Mouse (Mus musculus): ENCODE data around the gene Nav3. TPM values are rescaled to one million over a fixed set of nuclear protein-coding genes. Genes with fewer than 3 reads are reported as not detected.
"Not testable (repeated sequence)": the region's sequence is repeated elsewhere in the genome, so short reads cannot be mapped to it uniquely, and the experiment has no call there.

The Nav3 gene
- polyA plus RNA-seq, 1 experiment, result 34.8 TPM

DNA sequence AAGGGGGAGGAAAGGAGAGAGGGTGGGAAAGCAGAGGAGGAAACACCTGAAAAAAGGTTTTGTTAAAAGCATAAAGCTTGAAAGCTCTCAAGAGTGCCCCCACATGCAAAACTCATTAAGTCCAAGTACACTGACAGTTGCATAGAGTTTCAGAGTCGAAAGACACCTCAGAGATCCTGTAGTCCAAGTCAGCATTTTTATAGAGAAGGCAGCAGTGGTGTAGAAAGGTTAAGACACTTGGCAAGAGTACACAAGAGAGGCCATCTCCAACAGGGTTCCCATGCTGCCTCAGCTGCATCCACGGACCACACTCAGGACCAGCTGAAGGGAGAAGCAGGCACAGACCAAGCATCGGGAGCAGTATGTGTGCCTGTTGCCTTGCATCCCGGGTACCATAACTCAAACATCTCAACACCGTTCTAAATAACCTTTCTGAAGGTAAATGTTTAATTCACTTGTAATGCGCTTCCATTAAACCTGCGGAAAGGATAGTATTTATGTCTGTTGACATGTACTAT lies 421.4 kb downstream of the Nav3 start:
- no peak for TF ChIP-seq POLR2A (IDR thresholded peaks at IDR 0.05; ENCODE audit: borderline replicate concordance, extremely low read depth, insufficient read depth, insufficient read length, poor library complexity, severe bottlenecking)
- TF ChIP-seq CTCF (IDR thresholded peaks at IDR 0.05; ENCODE audit: borderline replicate concordance, extremely low read depth, insufficient read depth, insufficient read length), result no peak
- DNase-seq (ENCODE audit: low read depth), result no peak

DNA sequence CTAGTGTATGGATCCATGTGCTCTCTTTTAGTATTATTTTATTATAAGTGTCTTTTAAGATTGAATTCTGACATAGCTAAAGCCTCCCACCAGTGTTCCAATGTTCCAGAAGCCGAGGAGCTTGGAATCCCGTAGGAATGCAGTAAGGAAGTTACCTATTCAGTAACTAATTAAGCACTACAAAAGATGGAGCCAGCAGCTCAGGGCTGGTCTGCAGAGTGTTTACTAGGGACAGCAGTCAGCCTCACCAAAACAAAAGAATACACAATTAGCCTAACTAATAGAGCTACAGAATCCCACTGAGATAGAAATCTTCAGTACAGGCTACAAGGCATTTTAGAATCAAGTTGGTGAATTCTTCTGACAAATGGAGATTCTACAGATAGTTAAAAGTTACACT lies 431.1 kb downstream of the Nav3 start:
- DNase-seq (ENCODE audit: low read depth), result not testable (repeated sequence)

DNA sequence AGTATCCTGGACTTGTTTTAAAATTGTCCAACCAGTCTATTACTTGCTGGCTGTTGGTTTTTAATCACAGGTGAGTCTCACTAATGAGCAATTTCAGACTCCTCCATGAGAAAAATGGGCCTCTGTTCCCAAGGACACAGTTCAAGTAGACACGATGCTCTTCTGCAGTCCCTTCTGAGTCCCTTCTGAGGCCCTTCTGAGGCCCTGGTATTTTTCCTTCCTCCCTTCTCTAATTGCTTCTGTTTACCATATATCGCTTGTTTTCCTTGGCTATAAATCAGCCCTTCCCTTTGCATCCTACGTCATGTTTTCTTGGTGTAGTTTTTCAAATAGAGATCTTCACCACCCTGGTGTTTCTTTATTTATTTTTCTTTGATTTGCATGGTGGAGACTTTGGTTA lies 433.9 kb downstream of the Nav3 start:
- DNase-seq (ENCODE audit: low read depth), result no peak
- TF ChIP-seq POLR2A (IDR thresholded peaks at IDR 0.05; ENCODE audit: borderline replicate concordance, extremely low read depth, insufficient read depth, insufficient read length, poor library complexity, severe bottlenecking), result no peak
- TF ChIP-seq CTCF (IDR thresholded peaks at IDR 0.05; ENCODE audit: borderline replicate concordance, extremely low read depth, insufficient read depth, insufficient read length), result no peak

- DNase-seq (ENCODE audit: low read depth), result no peak
- no peak for TF ChIP-seq POLR2A (IDR thresholded peaks at IDR 0.05; ENCODE audit: borderline replicate concordance, extremely low read depth, insufficient read depth, insufficient read length, poor library complexity, severe bottlenecking)
- TF ChIP-seq CTCF (IDR thresholded peaks at IDR 0.05; ENCODE audit: borderline replicate concordance, extremely low read depth, insufficient read depth, insufficient read length), result no peak
Measured at GRCm38 (mm10) chr10:110019266-110019866, 436.6 kb downstream of the Nav3 start.

- DNase-seq (ENCODE audit: low read depth), result not testable (repeated sequence)
Measured at GRCm38 (mm10) chr10:110001328-110001727, 454.7 kb downstream of the Nav3 start.

DNA sequence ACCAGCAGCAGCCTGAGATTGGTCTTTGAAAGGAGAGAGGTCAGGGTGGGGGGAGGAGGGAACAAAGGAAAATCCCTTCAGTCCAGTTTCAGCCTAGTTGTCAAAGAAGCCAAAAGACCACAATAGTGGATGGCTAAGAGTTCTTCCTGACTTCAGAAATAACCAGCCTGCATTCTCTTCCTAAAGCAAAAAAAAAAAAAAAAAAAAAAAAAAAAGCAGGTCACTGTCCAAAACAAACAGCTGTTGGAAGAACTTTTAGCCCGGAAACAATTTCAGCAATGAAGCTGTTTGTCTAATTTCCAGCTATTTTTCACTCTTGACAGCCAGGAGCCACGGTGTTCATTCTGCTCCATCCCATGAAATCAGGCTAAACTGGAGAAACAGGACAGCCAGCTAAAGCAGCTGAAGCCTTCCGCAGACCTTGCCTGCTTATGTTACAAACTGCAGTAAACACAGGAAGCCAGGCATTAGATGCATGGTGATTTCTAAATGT lies 455.2 kb downstream of the Nav3 start:
- DNase-seq (ENCODE audit: low read depth), result no peak
- TF ChIP-seq POLR2A (IDR thresholded peaks at IDR 0.05; ENCODE audit: borderline replicate concordance, extremely low read depth, insufficient read depth, insufficient read length, poor library complexity, severe bottlenecking), result no peak
- no peak for TF ChIP-seq CTCF (IDR thresholded peaks at IDR 0.05; ENCODE audit: borderline replicate concordance, extremely low read depth, insufficient read depth, insufficient read length)

GRCm38 (mm10) chr10:109999904-110000303 lies 456.1 kb downstream of the Nav3 start:
- DNase-seq (ENCODE audit: low read depth), result no peak
- TF ChIP-seq POLR2A (IDR thresholded peaks at IDR 0.05; ENCODE audit: borderline replicate concordance, extremely low read depth, insufficient read depth, insufficient read length, poor library complexity, severe bottlenecking), result no peak
- TF ChIP-seq CTCF (IDR thresholded peaks at IDR 0.05; ENCODE audit: borderline replicate concordance, extremely low read depth, insufficient read depth, insufficient read length), result no peak

- TF ChIP-seq CTCF (IDR thresholded peaks at IDR 0.05; ENCODE audit: borderline replicate concordance, extremely low read depth, insufficient read depth, insufficient read length) (no peak), POLR2A (IDR thresholded peaks at IDR 0.05; ENCODE audit: borderline replicate concordance, extremely low read depth, insufficient read depth, insufficient read length, poor library complexity, severe bottlenecking) (no peak)
- DNase-seq (ENCODE audit: low read depth), result peak; percentile 4
Measured at GRCm38 (mm10) chr10:109994302-109994701, 461.7 kb downstream of the Nav3 start.

DNA sequence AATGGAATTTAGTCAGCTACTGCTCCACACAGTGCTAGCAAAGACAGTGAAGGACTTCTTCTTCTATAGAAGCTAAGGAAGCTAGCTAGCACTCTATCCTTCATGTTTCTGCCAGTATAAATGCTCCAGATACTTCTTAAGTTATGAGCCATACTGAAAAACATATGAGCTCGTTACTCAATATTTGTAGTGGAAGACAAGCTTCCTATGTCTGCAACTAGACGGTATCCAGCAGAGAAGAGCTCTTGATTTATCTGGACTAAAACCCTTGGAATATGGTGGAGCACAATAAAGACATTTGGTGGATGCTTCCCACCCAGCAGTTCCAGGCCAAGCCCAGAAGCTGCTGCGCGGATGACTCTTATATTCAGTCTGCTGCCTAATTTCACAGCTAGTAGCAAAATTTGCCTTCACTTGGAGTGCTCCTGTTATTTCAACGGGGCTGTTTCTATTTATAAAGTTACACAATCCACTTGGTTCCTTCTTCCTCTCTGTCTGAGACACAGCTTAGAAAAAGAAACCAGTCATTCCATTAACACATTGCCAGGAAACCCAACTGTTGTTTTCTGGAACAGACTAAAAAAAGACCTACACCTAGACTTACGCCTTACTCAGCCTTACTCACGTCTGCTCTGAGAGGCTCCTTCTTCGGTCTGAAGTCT lies 470.0 kb downstream of the Nav3 start:
- no peak for TF ChIP-seq POLR2A (IDR thresholded peaks at IDR 0.05; ENCODE audit: borderline replicate concordance, extremely low read depth, insufficient read depth, insufficient read length, poor library complexity, severe bottlenecking)
- no peak for TF ChIP-seq CTCF (IDR thresholded peaks at IDR 0.05; ENCODE audit: borderline replicate concordance, extremely low read depth, insufficient read depth, insufficient read length)
- DNase-seq (ENCODE audit: low read depth), result no peak

DNA sequence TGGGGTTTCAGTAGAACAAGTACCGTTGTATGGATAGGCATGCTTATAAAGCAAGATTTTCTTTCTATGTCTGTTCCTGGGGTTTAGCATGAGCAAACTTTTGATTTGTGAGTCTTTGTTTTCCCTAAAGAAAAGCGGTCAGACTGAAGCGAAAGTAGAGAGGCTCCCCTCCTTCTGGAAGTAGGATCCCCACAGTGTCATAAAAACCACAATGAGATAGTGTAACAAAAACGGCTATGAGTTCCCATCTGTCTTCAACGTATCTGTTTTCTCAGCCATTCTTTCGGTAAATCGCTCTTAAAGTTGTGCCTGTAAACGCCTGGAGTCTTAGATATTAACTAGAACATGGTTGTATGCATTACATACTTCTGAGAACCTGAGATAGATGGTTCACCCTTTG lies 479.7 kb downstream of the Nav3 start:
- TF ChIP-seq POLR2A (IDR thresholded peaks at IDR 0.05; ENCODE audit: borderline replicate concordance, extremely low read depth, insufficient read depth, insufficient read length, poor library complexity, severe bottlenecking), result no peak
- TF ChIP-seq CTCF (IDR thresholded peaks at IDR 0.05; ENCODE audit: borderline replicate concordance, extremely low read depth, insufficient read depth, insufficient read length), result no peak

DNA sequence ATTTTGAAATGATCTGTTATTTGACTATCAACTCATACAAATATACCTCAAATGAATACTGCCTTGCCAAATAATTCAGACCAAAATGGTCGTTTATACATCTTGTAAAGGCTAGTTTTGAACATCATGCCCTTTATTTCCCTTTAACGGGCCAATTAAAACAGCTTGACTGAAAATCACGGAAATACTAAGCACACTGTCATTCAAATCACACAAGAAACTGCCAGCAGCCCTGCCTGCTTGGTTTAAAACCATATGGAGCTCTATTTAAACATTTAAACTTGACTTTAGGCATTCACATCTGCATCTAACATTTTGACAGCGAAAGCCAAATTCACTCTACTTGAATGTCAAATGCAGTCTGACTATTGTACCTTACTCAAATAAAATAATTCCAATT lies 481.8 kb downstream of the Nav3 start:
- peak; percentile 66 for DNase-seq (ENCODE audit: low read depth)
- TF ChIP-seq POLR2A (IDR thresholded peaks at IDR 0.05; ENCODE audit: borderline replicate concordance, extremely low read depth, insufficient read depth, insufficient read length, poor library complexity, severe bottlenecking), result no peak

More for the DNA sequence above, 479.7 kb downstream of the Nav3 start:
- no peak for DNase-seq (ENCODE audit: low read depth)

- no peak for TF ChIP-seq POLR2A (IDR thresholded peaks at IDR 0.05; ENCODE audit: borderline replicate concordance, extremely low read depth, insufficient read depth, insufficient read length, poor library complexity, severe bottlenecking)
- no peak for TF ChIP-seq CTCF (IDR thresholded peaks at IDR 0.05; ENCODE audit: borderline replicate concordance, extremely low read depth, insufficient read depth, insufficient read length)
- no peak for DNase-seq (ENCODE audit: low read depth)
Measured at GRCm38 (mm10) chr10:109973483-109973882, 482.5 kb downstream of the Nav3 start.
